Mouse (Mus musculus) erythroblast, embryonic 14.5 days (primary cell): ENCODE results near the gene Opa3.

Experiments used
- GATA1 ChIP-seq: IDR thresholded peaks from 2 replicates; pipeline ENCODE4 v1.6.1; 2012; ENCODE audit warnings: low read length, inconsistent platforms, mixed read lengths
- TAL1 ChIP-seq: IDR thresholded peaks from 3 replicates; pipeline ENCODE4 v1.6.1; 2012; ENCODE audit warnings: low read length, inconsistent platforms, mixed read lengths

GRCm38 (mm10) chr7:19299194-19299593, 71.1 kb downstream of the Opa3 start:
- TF ChIP-seq TAL1 (no peak), GATA1 (no peak)
